Mouse (Mus musculus) stomach, postnatal 0 days (tissue): ENCODE measurements at regions not wholly inside any gene's neighbourhood (a gene's known extent, or its start where the extent isn't known, plus 50 kb on each side); places are given as distances from the start of the nearest gene placed in this dataset.

Source experiments
- CTCF ChIP-seq: IDR thresholded peaks from 2 replicates; pipeline ENCODE4 v1.5.1; 2016; ENCODE audit warnings: antibody characterized with exemption, low read depth, mild to moderate bottlenecking, moderate library complexity
- EP300 ChIP-seq: optimal IDR thresholded peaks from 2 replicates; pipeline ENCODE3; 2016; ENCODE audit warnings: antibody characterized with exemption

GRCm38 (mm10) chr15:51248789-51249040, 2636.0 kb upstream of the Gm7489 start:
- TF ChIP-seq CTCF = no peak
- TF ChIP-seq EP300 = no peak
